In the genomic region with DNA sequence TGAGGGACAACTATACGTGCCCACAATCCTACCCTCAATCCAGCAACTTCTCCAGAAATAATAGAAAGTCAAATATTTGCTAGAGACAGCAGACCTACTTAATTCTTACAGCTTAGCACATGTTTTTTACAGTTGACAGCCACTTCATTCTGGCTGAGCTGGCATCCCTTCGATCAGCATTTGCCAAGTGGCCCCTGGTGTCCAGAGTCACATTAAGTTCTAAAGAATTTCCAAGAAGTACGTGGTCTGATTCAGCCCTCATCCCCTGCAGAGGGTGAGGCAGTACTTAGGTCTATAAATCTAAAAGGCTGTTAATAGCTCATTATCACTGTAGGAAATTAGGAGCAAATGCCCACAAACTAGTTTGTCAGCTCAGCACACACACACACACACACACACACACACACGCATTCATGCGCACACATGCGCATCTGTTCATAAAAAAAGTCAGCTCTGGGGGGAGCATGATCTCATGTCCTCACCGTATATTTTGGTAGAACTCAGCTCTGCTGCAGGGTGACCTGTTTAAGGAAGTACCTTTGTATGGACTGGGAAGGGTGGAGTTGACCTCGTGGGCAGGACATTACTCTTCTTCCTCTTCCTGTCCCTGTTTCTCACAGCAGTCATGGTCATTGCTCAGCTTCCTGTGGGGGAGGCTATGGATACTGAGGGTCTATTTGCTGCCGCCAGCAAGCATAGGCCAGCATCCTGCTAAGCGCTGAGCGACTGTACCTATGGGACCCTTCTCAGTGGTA, we compare ENCODE assay signal across 9 mouse cellular contexts.
DNase-seq lines count a peak whose midpoint lies in the region; ATAC-seq lines count a peak whose summit lies in the region.
"Had no signal": no experiment of that assay in that cellular context is flagged by ENCODE, and none has a peak within 500 bp of the region (broad histone marks: within the 10 kb centered on the region; RNA-seq: fewer than 3 reads in every experiment).

No protein-coding gene starts in this region.

- peaks cover 7% of the 10 kb centered on the region; the same call in 1 of the 2 replicates for H3K4me1 ChIP-seq in heart, embryonic 10.5 days
- H3K4me1 ChIP-seq in megakaryocyte, embryonic 14.5 days, result peaks cover 4% of the 10 kb centered on the region; the same call in 1 of the 2 replicates

- DNase-seq in heart, adult 8-10 months (ENCODE audit: low spot score), result peak; percentile 64
- no peak for DNase-seq in heart, postnatal 14 days
- peak; percentile 63 for DNase-seq in heart, embryonic 10.5 days (ENCODE audit: low spot score)
- peak; percentile 25 to 67 for DNase-seq in kidney, postnatal 25 days
- DNase-seq in right cerebral cortex, postnatal 10 days (ENCODE audit: low spot score in 2 of 2), result no peak
- DNase-seq: thymus, adult 2 months had no signal

- intact Hi-C loops in heart, postnatal 14 days (cut with DNase I), result loop anchor here (5.0 kb wide), 1 partner anchor 89 kb away; a partner anchor contains a TSS

- no peak for ATAC-seq in CD4-positive, CD25-positive, alpha-beta regulatory T cell, adult 4 months
- no peak for ATAC-seq in megakaryocyte-erythroid progenitor cell, adult 5-6 weeks (replicated peaks; ENCODE audit: low FRiP score, low TSS enrichment, poor library complexity, severe bottlenecking)

- H3K4me3 ChIP-seq in heart, embryonic 10.5 days, result no peak overlapping the region
- H3K4me3 ChIP-seq in megakaryocyte, embryonic 14.5 days (replicated peaks), result peak overlapping the region; percentile 12

- H3K9me3 ChIP-seq in heart, embryonic 10.5 days, result no peaks in the 10 kb centered on the region
- H3K9me3 ChIP-seq in megakaryocyte, embryonic 14.5 days, result peaks cover 14% of the 10 kb centered on the region; the same call in 1 of the 2 replicates

- H3K27ac ChIP-seq in heart, embryonic 10.5 days, result no peak overlapping the region

- H3K27me3 ChIP-seq in heart, embryonic 10.5 days (ENCODE audit: insufficient read depth, poor library complexity, severe bottlenecking), result no peaks in the 10 kb centered on the region
- no peaks in the 10 kb centered on the region for H3K27me3 ChIP-seq in megakaryocyte, embryonic 14.5 days (replicated peaks)

- WGBS in heart, embryonic 10.5 days, result 81% methylated on average over 11 of the region's 11 CpGs

- H3K36me3 ChIP-seq in heart, embryonic 10.5 days, result no peaks in the 10 kb centered on the region
- no peaks in the 10 kb centered on the region for H3K36me3 ChIP-seq in megakaryocyte, embryonic 14.5 days (replicated peaks; ENCODE audit: low read length)

Comparison
In these comparisons a context has a peak if more than half of its experiments do, and no peak if none do; other contexts are left out.
1. DNase-seq: peak in heart, adult 8-10 months (single experiment), heart, embryonic 10.5 days (single experiment) and kidney, postnatal 25 days (2 of 2); none in heart, postnatal 14 days (0 of 2) and right cerebral cortex, postnatal 10 days (0 of 2).